Mouse (Mus musculus): Measurements from ENCODE around the gene Gm28035. TPM values are rescaled to one million over a fixed set of nuclear protein-coding genes. Genes with fewer than 3 reads are reported as not detected.

The Gm28035 gene
- polyA plus RNA-seq, 1 experiment from 2014 or later, result 0.06 TPM

DNA sequence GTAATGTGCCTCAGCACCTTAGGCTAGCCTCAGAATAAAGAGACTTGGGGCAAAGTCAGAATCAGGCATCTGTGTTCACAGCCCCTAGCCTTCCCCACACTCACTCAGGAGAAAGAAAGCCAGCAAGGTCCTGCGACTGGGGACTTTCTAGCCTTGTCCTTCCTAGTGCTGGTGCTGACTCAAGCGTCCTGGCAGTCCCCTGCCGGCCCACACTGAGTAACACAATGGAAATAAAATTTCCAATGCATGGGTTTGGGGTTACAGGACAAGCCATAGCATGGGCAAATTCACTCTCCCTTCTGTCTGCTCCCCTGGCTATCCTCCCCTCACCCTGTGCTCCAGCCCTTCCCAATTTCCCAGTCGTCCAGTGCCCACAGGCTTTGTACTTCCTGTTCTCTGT is 28.0 kb downstream of the Gm28035 start:
- H3K27ac ChIP-seq (ENCODE audit: low read depth, low read length), result no peak overlapping the region

DNA sequence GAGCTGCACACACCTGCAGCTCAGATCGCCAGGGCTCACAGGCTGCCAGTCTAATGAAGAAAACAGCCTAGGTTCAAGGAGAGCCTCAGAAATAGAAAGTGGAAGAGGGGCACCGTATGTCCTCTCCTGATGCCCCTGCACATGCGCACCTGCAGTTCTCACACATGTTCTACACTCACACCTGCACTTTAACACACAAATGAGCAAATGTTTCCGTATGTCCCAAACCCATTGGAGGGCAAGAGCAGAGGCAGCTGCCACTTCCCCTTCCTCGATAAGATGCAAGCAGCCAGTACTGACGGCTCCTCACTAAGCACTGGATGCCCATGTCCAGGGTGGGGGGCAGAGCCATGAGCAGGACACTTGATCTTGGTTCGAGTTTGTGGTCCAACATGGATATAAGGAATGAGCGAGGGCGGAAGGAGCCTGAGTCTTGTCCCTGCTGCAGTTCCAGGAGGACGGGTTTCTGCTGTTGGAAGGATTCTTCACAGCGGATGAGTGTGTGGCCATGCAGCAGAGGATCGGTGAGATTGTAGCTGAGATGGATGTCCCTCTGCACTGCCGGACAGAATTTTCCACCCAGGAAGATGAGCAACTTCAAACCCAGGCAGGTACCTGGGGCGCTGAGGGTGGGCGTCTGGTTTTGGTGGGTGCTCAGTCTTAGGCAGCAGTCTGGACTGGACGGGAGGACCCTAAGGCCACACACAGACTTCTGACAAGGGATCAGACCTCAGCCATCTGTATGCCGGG is 29.0 kb downstream of the Gm28035 start:
- Histone ChIP-seq H3K27ac (ENCODE audit: low read depth, low read length) (no peak overlapping the region), H3K9ac (ENCODE audit: low read depth, low read length) (no peak overlapping the region), H3K27me3 (ENCODE audit: control insufficient read depth, insufficient read depth, low read length) (no peaks in the 10 kb centered on the region), H3K4me1 (replicated peaks; ENCODE audit: control insufficient read depth, insufficient read depth, low read length) (0 out of 2 replicates have a peak, but pooled peaks cover 2% of the 10 kb centered on the region), H3K9me3 (ENCODE audit: control insufficient read depth, low read length) (no peaks in the 10 kb centered on the region), H3K36me3 (ENCODE audit: control insufficient read depth, insufficient read depth, low read length) (no peaks in the 10 kb centered on the region), H3K4me2 (replicated peaks; ENCODE audit: low read depth, low read length) (no peak overlapping the region), H3K4me3 (ENCODE audit: low read depth, low read length) (no peak overlapping the region)
- ATAC-seq (ENCODE audit: low FRiP score), result no peak
- no peak for DNase-seq (ENCODE audit: low spot score)
- WGBS, result 90% methylated on average over 17 of the region's 17 CpGs

More for the DNA sequence above, 28.0 kb downstream of the Gm28035 start:
- 59% methylated on average over 4 of the region's 4 CpGs for WGBS
- DNase-seq (ENCODE audit: low spot score), result no peak
- Histone ChIP-seq H3K9ac (ENCODE audit: low read depth, low read length) (no peak overlapping the region), H3K4me1 (replicated peaks; ENCODE audit: control insufficient read depth, insufficient read depth, low read length) (0 out of 2 replicates have a peak, but pooled peaks cover 2% of the 10 kb centered on the region), H3K9me3 (ENCODE audit: control insufficient read depth, low read length) (no peaks in the 10 kb centered on the region), H3K4me3 (ENCODE audit: low read depth, low read length) (no peak overlapping the region), H3K4me2 (replicated peaks; ENCODE audit: low read depth, low read length) (no peak overlapping the region), H3K36me3 (ENCODE audit: control insufficient read depth, insufficient read depth, low read length) (0 out of 2 replicates have a peak, but pooled peaks cover 2% of the 10 kb centered on the region), H3K27me3 (ENCODE audit: control insufficient read depth, insufficient read depth, low read length) (no peaks in the 10 kb centered on the region)
- no peak for ATAC-seq (ENCODE audit: low FRiP score)

DNA sequence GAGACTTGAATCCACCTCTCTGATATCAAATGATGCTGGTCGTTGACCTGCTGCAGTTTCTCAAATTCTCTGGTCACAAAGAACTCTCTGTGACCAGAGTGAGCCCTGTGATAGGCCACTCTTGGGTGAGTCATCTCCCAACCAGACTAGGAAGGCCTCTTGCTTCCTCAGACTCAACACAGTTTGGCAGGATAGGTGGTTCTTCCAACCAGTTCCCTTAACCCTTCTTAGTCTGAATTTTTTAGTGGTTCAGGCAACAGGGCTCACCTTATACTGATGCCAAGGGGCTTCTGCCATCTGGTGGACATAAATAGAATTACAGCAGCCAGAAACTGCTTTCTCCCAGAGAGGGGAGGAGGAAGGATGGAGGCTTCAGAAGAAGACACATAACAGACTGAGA is 29.8 kb downstream of the Gm28035 start:
- DNase-seq (ENCODE audit: low spot score) (peak; percentile 73), ATAC-seq (ENCODE audit: low FRiP score) (0 out of 2 replicates have a peak, but pooled peaks have one; percentile 27)
- 0 out of 2 replicates have a peak, but pooled peaks cover 2% of the 10 kb centered on the region for H3K4me1 ChIP-seq (replicated peaks; ENCODE audit: control insufficient read depth, insufficient read depth, low read length)
- H3K36me3 ChIP-seq (ENCODE audit: control insufficient read depth, insufficient read depth, low read length), result no peaks in the 10 kb centered on the region
- H3K9ac ChIP-seq (ENCODE audit: low read depth, low read length), result no peak overlapping the region
- H3K27me3 ChIP-seq (ENCODE audit: control insufficient read depth, insufficient read depth, low read length), result no peaks in the 10 kb centered on the region
- H3K27ac ChIP-seq (ENCODE audit: low read depth, low read length), result no peak overlapping the region
- no peak overlapping the region for H3K4me2 ChIP-seq (replicated peaks; ENCODE audit: low read depth, low read length)
- H3K9me3 ChIP-seq (ENCODE audit: control insufficient read depth, low read length), result no peaks in the 10 kb centered on the region
- 75% methylated on average over 1 of the region's 1 CpGs for WGBS
- H3K4me3 ChIP-seq (ENCODE audit: low read depth, low read length), result no peak overlapping the region

DNA sequence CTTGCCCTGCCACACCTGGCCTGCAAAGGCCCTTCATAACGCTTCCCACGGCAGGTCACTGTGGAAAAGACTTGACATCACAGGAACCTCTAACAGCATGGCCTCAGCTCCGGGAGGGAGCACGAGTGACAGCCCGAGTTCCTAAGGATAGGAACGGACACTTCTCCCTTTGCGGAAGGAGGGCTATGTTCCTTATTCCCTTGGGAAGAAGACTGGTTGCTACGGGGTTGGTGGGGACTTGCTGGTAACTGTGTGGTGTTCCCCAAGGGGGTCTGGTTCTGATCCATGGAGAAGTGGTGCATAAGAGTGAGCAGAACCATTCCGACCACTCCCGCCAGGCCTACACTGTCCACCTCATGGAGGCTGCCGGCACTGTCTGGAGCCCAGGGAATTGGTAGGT is 40.4 kb downstream of the Gm28035 start, which contains the start of gene Gm28038:
TSS of gene Gm28038 (plus strand) at position 301 of the 400 bp plus-strand sequence.
- ATAC-seq (ENCODE audit: low FRiP score) (no peak), DNase-seq (ENCODE audit: low spot score) (no peak)
- H3K9me3 ChIP-seq (ENCODE audit: control insufficient read depth, low read length), result no peaks in the 10 kb centered on the region
- H3K27ac ChIP-seq (ENCODE audit: low read depth, low read length), result no peak within 1 kb of the TSS
- WGBS, result 91% methylated on average over 11 of the region's 11 CpGs
- no peaks in the 10 kb centered on the region for H3K27me3 ChIP-seq (ENCODE audit: control insufficient read depth, insufficient read depth, low read length)
- H3K4me3 ChIP-seq (ENCODE audit: low read depth, low read length), result no peak within 1 kb of the TSS
- no peaks in the 10 kb centered on the region for H3K36me3 ChIP-seq (ENCODE audit: control insufficient read depth, insufficient read depth, low read length)
- no peak within 1 kb of the TSS for H3K9ac ChIP-seq (ENCODE audit: low read depth, low read length)
- H3K4me1 ChIP-seq (replicated peaks; ENCODE audit: control insufficient read depth, insufficient read depth, low read length), result peaks cover 7% of the 10 kb centered on the region; the same call in 1 of the 2 replicates
- no peak within 1 kb of the TSS for H3K4me2 ChIP-seq (replicated peaks; ENCODE audit: low read depth, low read length)

DNA sequence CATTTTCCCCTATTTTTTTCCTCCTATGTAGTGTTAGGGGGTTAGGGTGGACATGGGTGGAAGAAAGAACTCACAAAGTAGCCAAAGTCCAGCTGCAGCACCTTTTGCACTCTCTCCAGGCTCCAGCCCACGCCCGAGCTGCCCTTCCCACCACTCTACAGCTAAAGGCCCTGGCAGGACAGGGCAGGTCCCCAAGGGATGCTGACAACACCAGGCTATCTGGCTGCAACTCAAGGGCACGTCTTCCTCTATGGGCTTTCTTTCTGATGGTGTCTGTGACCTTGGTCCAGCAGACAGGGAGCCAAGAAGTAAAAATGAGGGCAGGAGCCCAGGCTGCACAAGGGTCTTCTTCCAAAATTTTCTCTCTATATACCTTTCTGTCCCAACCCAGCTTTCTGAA is 41.3 kb downstream of the Gm28035 start:
- H3K9ac ChIP-seq (ENCODE audit: low read depth, low read length), result no peak overlapping the region
- no peak overlapping the region for H3K4me3 ChIP-seq (ENCODE audit: low read depth, low read length)
- ATAC-seq (ENCODE audit: low FRiP score), result no peak
- WGBS, result 85% methylated on average over 3 of the region's 3 CpGs
- no peak overlapping the region for H3K4me2 ChIP-seq (replicated peaks; ENCODE audit: low read depth, low read length)
- peaks cover 7% of the 10 kb centered on the region; the same call in 1 of the 2 replicates for H3K4me1 ChIP-seq (replicated peaks; ENCODE audit: control insufficient read depth, insufficient read depth, low read length)
- H3K9me3 ChIP-seq (ENCODE audit: control insufficient read depth, low read length), result no peaks in the 10 kb centered on the region
- no peaks in the 10 kb centered on the region for H3K36me3 ChIP-seq (ENCODE audit: control insufficient read depth, insufficient read depth, low read length)
- no peaks in the 10 kb centered on the region for H3K27me3 ChIP-seq (ENCODE audit: control insufficient read depth, insufficient read depth, low read length)
- DNase-seq (ENCODE audit: low spot score), result no peak
- H3K27ac ChIP-seq (ENCODE audit: low read depth, low read length), result no peak overlapping the region

DNA sequence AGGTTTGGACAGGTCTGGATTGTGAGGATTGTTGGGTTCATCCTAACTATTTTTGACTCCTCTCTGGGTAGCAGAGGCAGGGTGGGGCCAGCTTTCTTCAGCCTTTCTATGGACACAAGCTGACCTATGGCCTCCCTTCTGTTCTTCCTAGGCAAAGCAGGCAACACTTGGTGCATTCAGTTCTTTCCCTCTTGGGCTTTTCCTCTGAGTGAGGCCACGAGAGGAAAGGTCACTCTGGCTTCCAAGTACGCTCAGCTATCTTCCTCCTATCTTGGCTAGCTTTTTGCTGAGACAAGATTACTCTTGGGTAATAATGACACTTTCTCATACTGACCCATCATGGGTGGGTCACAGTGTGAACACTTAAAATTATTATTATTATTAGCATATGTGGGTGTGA is 42.8 kb downstream of the Gm28035 start:
- Histone ChIP-seq H3K27me3 (ENCODE audit: control insufficient read depth, insufficient read depth, low read length) (no peaks in the 10 kb centered on the region), H3K4me2 (replicated peaks; ENCODE audit: low read depth, low read length) (no peak overlapping the region), H3K9me3 (ENCODE audit: control insufficient read depth, low read length) (no peaks in the 10 kb centered on the region), H3K4me1 (replicated peaks; ENCODE audit: control insufficient read depth, insufficient read depth, low read length) (peaks cover 7% of the 10 kb centered on the region; the same call in 1 of the 2 replicates), H3K36me3 (ENCODE audit: control insufficient read depth, insufficient read depth, low read length) (no peaks in the 10 kb centered on the region), H3K4me3 (ENCODE audit: low read depth, low read length) (no peak overlapping the region), H3K27ac (ENCODE audit: low read depth, low read length) (no peak overlapping the region), H3K9ac (ENCODE audit: low read depth, low read length) (no peak overlapping the region)
- 97% methylated on average over 2 of the region's 2 CpGs for WGBS
- DNase-seq (ENCODE audit: low spot score), result no peak
- no peak for ATAC-seq (ENCODE audit: low FRiP score)

DNA sequence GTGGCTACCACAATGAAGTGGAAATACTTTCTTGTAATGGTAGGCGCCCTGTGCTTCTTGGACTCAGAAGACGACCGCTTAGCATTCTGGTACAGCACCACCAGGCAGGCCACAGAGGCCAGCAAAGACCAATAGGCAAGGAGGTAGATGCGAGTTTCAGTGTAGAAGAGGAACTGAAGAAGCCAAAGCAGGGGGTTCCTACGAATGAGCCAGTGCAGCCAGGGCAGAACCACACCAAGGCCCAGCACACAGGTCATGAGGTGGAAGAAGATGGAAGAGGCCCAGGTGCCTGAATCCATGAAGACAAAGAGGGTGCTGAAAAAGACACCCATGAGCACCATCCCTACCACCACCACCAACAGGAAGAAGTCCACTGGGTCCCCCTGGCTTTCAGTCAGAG is 44.6 kb downstream of the Gm28035 start:
- peak overlapping the region; percentile 83; the same call in 1 of the 2 replicates for H3K4me2 ChIP-seq (replicated peaks; ENCODE audit: low read depth, low read length)
- DNase-seq (ENCODE audit: low spot score) (no peak), ATAC-seq (ENCODE audit: low FRiP score) (no peak)
- no peaks in the 10 kb centered on the region for H3K9me3 ChIP-seq (ENCODE audit: control insufficient read depth, low read length)
- no peak overlapping the region for H3K9ac ChIP-seq (ENCODE audit: low read depth, low read length)
- H3K4me1 ChIP-seq (replicated peaks; ENCODE audit: control insufficient read depth, insufficient read depth, low read length), result peaks cover 7% of the 10 kb centered on the region; the same call in 1 of the 2 replicates
- no peaks in the 10 kb centered on the region for H3K36me3 ChIP-seq (ENCODE audit: control insufficient read depth, insufficient read depth, low read length)
- H3K4me3 ChIP-seq (ENCODE audit: low read depth, low read length), result no peak overlapping the region
- no peaks in the 10 kb centered on the region for H3K27me3 ChIP-seq (ENCODE audit: control insufficient read depth, insufficient read depth, low read length)
- no peak overlapping the region for H3K27ac ChIP-seq (ENCODE audit: low read depth, low read length)
- WGBS, result 90% methylated on average over 5 of the region's 5 CpGs

DNA sequence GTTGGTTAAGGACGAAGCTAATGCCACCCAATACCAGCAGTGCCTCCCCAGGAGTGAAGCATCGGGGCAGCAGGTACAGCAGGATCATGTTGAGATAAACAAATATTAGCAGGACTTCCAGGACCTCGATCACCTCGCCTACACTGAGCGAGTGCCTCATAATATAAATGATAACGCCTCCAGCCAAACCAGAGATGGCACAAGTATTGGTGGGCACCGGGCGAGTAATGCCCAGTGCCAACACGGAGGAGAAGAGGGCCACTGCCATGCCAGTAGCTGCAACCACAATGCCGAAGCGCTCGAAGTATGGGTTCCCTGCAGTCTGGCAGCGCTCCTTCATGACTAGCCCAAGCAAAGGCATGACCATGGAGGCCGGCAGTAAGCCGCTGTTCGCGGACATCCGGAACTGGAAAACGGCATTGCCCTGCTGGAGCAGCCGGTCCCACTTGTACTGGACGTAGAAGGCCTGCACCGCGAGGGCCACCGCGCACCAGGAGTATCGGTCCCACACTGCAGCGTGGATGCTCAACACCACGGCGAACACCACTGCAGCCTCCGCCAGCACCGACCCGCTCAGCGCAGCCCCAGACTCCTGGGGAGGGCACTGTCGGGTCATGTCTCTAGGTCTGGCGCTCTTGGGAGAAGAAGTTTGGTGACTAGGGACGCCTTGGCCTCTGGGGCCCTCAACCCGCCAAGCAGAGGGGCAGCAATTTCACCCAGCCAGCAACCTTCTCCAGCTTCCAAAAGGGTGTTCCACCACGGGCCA is 45.2 kb downstream of the Gm28035 start:
- DNase-seq (ENCODE audit: low spot score), result no peak
- ATAC-seq (ENCODE audit: low FRiP score), result peak; percentile 73
- 17% methylated on average over 38 of the region's 38 CpGs for WGBS
- Histone ChIP-seq H3K9me3 (ENCODE audit: control insufficient read depth, low read length) (no peaks in the 10 kb centered on the region), H3K27me3 (ENCODE audit: control insufficient read depth, insufficient read depth, low read length) (no peaks in the 10 kb centered on the region), H3K27ac (ENCODE audit: low read depth, low read length) (no peak overlapping the region), H3K4me1 (replicated peaks; ENCODE audit: control insufficient read depth, insufficient read depth, low read length) (peaks cover 7% of the 10 kb centered on the region; the same call in 1 of the 2 replicates), H3K4me3 (ENCODE audit: low read depth, low read length) (peak overlapping the region; percentile 86), H3K4me2 (replicated peaks; ENCODE audit: low read depth, low read length) (peak overlapping the region; percentile 83), H3K9ac (ENCODE audit: low read depth, low read length) (peak overlapping the region; percentile 64), H3K36me3 (ENCODE audit: control insufficient read depth, insufficient read depth, low read length) (no peaks in the 10 kb centered on the region)
